Mouse (Mus musculus): ENCODE data around the gene Ndufs2. TPM values are rescaled to one million over a fixed set of nuclear protein-coding genes. Genes with fewer than 3 reads are reported as not detected.

The Ndufs2 gene
- polyA plus RNA-seq, 1 experiment from 2014 or later: 219 TPM

DNA sequence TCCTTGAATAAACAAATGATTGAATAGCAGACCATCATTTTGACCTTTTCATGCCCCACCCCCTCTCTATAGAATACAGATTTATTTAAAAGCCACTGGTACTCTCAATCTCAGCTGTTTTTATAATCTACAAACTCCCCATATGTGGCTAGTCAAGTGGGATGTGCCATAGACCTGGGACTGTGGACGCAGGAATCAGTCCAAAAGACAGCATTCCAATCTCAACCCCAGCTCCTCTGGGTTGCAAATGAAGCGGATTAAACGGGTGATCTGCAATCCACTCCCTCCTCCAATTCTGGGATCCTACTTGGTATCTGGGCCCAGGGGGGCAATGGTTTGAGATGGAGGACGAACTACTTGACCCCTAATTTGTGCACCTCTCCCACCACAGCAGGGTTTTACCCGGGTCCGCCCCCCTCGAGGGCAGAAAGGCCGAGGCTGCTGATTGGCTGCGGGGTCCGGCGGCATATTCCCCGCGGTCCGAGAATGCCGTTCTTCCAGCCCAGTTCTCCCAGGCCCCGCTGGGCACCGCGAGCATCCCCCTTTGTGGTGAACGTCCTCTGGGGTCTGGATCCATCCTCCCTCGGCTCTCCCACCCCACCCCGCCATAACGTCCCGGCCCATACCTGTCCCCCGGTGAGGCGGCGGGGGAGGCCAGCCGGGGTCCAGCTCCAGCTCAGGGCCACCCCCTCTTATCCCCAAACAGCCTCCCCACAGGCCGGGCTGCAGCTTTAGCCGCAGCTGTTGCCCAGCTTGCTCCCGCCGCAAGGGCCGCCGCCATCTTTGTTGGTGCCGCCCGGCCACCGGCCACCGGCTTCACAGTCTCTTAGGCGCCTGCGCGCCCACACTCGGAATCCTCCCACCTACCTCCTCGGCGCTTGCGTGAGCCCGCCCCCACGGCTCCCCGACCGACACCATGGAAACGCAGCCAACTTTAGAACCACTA is 36.2 kb upstream of the Ndufs2 start, which contains the start of gene Usp21:
Usp21 (minus strand) TSS at position 856 of the 946 bp plus-strand sequence.
- Histone ChIP-seq H3K27me3 (ENCODE audit: control insufficient read depth, insufficient read depth, low read length) (no peaks in the 10 kb centered on the region), H3K4me2 (replicated peaks; ENCODE audit: low read depth, low read length) (peak within 1 kb of the TSS; percentile 56), H3K36me3 (ENCODE audit: control insufficient read depth, insufficient read depth, low read length) (peaks cover 47% of the 10 kb centered on the region), H3K27ac (ENCODE audit: low read length) (peak within 1 kb of the TSS; percentile 94), H3K9ac (replicated peaks; ENCODE audit: low read depth, low read length) (peak within 1 kb of the TSS; percentile 94), H3K4me1 (ENCODE audit: control insufficient read depth, insufficient read depth, low read length) (peaks cover 13% of the 10 kb centered on the region), H3K9me3 (ENCODE audit: control insufficient read depth, low read depth, low read length) (no peaks in the 10 kb centered on the region), H3K4me3 (ENCODE audit: low read depth, low read length) (peak within 1 kb of the TSS; percentile 90)
- ATAC-seq (ENCODE audit: insufficient number of reproducible peaks, insufficient read depth, low FRiP score, low read depth): peak; percentile 94
- 1% methylated on average over 47 of the region's 49 CpGs for WGBS

DNA sequence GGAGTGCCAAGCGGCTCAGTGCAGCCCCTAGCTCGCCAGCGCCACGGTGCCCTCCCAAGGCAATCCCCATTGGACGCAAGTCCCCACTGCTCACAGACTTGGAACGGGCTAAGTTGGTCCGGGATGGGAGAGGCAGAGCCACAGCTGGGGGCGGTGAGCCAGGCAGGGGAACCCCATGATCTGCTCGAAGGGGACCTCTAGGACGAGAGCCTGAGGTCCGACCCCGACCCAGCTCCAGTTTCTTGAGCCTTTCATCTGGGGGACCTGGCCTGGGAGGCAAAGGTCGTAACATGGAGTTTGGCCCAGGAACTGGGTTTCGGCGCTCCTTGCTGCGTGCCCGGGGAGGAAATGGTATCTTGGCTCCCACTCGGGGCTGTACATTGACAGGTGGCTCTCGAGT is 35.3 kb upstream of the Ndufs2 start:
- ATAC-seq (ENCODE audit: insufficient number of reproducible peaks, insufficient read depth, low FRiP score, low read depth): no peak
- H3K9me3 ChIP-seq (ENCODE audit: control insufficient read depth, low read depth, low read length): no peaks in the 10 kb centered on the region
- peaks cover 17% of the 10 kb centered on the region for H3K4me1 ChIP-seq (ENCODE audit: control insufficient read depth, insufficient read depth, low read length)
- no peak overlapping the region; the same call in 1 of the 2 replicates for H3K9ac ChIP-seq (replicated peaks; ENCODE audit: low read depth, low read length)
- H3K27me3 ChIP-seq (ENCODE audit: control insufficient read depth, insufficient read depth, low read length): no peaks in the 10 kb centered on the region
- peaks cover 51% of the 10 kb centered on the region for H3K36me3 ChIP-seq (ENCODE audit: control insufficient read depth, insufficient read depth, low read length)
- H3K4me3 ChIP-seq (ENCODE audit: low read depth, low read length): 0 out of 2 replicates have a peak overlapping the region, but pooled peaks have one; percentile 90
- no peak overlapping the region for H3K27ac ChIP-seq (ENCODE audit: low read length)
- peak overlapping the region; percentile 56 for H3K4me2 ChIP-seq (replicated peaks; ENCODE audit: low read depth, low read length)
- 94% methylated on average over 19 of the region's 19 CpGs for WGBS

DNA sequence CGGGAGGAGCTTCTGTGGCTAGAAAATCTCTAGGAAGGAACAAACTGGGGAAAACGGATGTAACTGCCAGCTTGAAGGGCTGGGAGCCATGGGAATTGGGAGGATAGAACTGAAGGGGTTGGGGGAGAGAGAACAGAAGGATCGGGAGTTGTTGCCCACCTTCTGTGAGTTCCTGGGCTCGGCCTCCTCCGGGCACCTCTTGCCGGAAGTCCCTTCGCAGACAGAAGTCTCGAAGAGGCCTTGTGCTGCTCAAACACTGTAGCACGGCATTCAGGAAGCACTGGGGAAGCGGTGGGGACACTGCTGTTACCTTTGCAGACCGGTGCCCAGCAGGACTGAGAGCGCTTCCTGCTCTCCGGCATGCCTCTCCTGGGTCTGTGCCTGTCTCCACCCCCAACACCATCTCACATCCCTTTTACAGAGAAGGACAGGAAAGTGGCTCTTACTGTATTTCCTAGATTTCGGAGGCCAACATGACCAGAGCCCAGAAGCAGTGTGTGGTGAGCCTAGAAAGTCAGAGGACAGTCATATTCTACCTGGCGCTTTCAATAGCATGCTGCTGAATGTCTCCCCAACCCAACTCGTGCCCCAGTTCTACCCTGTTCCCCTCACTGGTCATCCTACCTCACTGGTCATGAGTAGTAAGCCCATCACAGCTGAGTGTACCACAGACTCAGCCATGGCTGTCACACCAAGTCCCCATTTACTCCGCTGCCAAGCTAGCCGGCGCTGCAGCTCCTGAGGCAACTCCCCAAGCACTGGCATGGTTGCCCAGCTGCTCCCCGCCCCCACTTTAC is 34.1 kb upstream of the Ndufs2 start:
- 81% methylated on average over 20 of the region's 20 CpGs for WGBS
- Histone ChIP-seq H3K27ac (ENCODE audit: low read length) (no peak overlapping the region), H3K9ac (replicated peaks; ENCODE audit: low read depth, low read length) (peak overlapping the region; percentile 18; the same call in 1 of the 2 replicates), H3K9me3 (ENCODE audit: control insufficient read depth, low read depth, low read length) (no peaks in the 10 kb centered on the region), H3K4me3 (ENCODE audit: low read depth, low read length) (no peak overlapping the region), H3K4me1 (ENCODE audit: control insufficient read depth, insufficient read depth, low read length) (peaks cover 18% of the 10 kb centered on the region), H3K4me2 (replicated peaks; ENCODE audit: low read depth, low read length) (0 out of 2 replicates have a peak overlapping the region, but pooled peaks have one; percentile 10), H3K36me3 (ENCODE audit: control insufficient read depth, insufficient read depth, low read length) (peaks cover 51% of the 10 kb centered on the region), H3K27me3 (ENCODE audit: control insufficient read depth, insufficient read depth, low read length) (no peaks in the 10 kb centered on the region)
- no peak for ATAC-seq (ENCODE audit: insufficient number of reproducible peaks, insufficient read depth, low FRiP score, low read depth)

- H3K4me1 ChIP-seq (ENCODE audit: control insufficient read depth, insufficient read depth, low read length): peaks cover 26% of the 10 kb centered on the region
- H3K4me2 ChIP-seq (replicated peaks; ENCODE audit: low read depth, low read length): 0 out of 2 replicates have a peak overlapping the region, but pooled peaks have one; percentile 10
- ATAC-seq (ENCODE audit: insufficient number of reproducible peaks, insufficient read depth, low FRiP score, low read depth): no peak
- no peak overlapping the region for H3K4me3 ChIP-seq (ENCODE audit: low read depth, low read length)
- H3K27ac ChIP-seq (ENCODE audit: low read length): no peak overlapping the region
- 91% methylated on average over 15 of the region's 15 CpGs for WGBS
- no peaks in the 10 kb centered on the region for H3K27me3 ChIP-seq (ENCODE audit: control insufficient read depth, insufficient read depth, low read length)
- no peaks in the 10 kb centered on the region for H3K9me3 ChIP-seq (ENCODE audit: control insufficient read depth, low read depth, low read length)
- no peak overlapping the region for H3K9ac ChIP-seq (replicated peaks; ENCODE audit: low read depth, low read length)
- H3K36me3 ChIP-seq (ENCODE audit: control insufficient read depth, insufficient read depth, low read length): peaks cover 45% of the 10 kb centered on the region
Observed at GRCm38 (mm10) chr1:171284491-171284890, 33.3 kb upstream of the Ndufs2 start.

DNA sequence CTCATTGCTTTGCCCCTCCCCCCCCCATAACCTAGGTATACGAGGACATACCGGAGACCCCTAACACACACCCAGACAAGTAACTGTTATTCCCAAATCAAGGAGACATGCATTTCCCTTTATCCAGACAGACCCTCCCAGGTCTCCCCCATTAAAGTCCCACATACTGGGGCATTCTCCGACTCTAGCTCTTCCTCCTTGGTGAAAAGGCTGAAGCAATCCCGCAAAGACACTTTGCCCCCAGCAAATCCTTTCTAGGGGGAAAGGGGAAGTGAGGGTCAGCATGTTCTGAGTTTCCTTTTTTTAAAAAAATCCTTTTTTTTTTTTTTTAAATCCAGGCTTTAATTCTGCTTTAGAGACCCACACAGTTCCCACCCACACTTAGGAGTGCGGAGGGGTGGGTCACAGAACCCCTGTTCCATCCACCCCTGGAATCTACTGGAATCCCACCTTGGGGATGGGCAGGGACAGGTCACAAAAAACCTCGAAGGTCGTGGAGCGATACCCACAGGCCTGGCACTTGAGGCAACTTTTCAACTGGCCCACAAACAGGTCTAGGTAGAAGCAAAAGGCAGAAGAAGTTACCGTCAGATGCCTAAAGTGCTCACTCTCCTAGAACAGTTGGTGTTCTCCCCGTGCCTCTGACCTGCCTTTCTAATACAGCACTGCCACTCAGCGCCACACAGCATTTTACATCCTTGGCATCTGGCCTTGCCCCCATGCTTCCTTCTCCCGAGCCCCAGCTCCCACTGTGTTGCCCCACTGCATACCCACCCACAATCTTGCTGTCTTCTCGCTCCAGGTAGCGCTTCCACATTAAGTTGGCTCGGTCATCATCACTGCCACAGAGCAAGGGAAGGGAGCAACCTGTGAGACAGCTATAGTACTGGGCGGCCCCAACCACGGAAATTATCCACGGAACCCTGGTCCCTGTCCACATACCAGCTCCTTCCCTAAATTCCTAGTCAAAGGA is 32.3 kb upstream of the Ndufs2 start:
- Histone ChIP-seq H3K9ac (replicated peaks; ENCODE audit: low read depth, low read length) (no peak overlapping the region), H3K4me2 (replicated peaks; ENCODE audit: low read depth, low read length) (no peak overlapping the region), H3K27me3 (ENCODE audit: control insufficient read depth, insufficient read depth, low read length) (no peaks in the 10 kb centered on the region), H3K9me3 (ENCODE audit: control insufficient read depth, low read depth, low read length) (no peaks in the 10 kb centered on the region), H3K4me3 (ENCODE audit: low read depth, low read length) (no peak overlapping the region), H3K36me3 (ENCODE audit: control insufficient read depth, insufficient read depth, low read length) (peaks cover 38% of the 10 kb centered on the region), H3K4me1 (ENCODE audit: control insufficient read depth, insufficient read depth, low read length) (peaks cover 28% of the 10 kb centered on the region), H3K27ac (ENCODE audit: low read length) (no peak overlapping the region)
- ATAC-seq (ENCODE audit: insufficient number of reproducible peaks, insufficient read depth, low FRiP score, low read depth): no peak
- WGBS: 91% methylated on average over 18 of the region's 18 CpGs

- H3K27me3 ChIP-seq (ENCODE audit: control insufficient read depth, insufficient read depth, low read length): no peaks in the 10 kb centered on the region
- H3K9me3 ChIP-seq (ENCODE audit: control insufficient read depth, low read depth, low read length): no peaks in the 10 kb centered on the region
- H3K9ac ChIP-seq (replicated peaks; ENCODE audit: low read depth, low read length): no peak overlapping the region
- H3K4me3 ChIP-seq (ENCODE audit: low read depth, low read length): peak overlapping the region; percentile 45; the same call in 1 of the 2 replicates
- no peak overlapping the region for H3K27ac ChIP-seq (ENCODE audit: low read length)
- peaks cover 24% of the 10 kb centered on the region for H3K4me1 ChIP-seq (ENCODE audit: control insufficient read depth, insufficient read depth, low read length)
- 77% methylated on average over 18 of the region's 18 CpGs for WGBS
- H3K36me3 ChIP-seq (ENCODE audit: control insufficient read depth, insufficient read depth, low read length): peaks cover 48% of the 10 kb centered on the region
- no peak for ATAC-seq (ENCODE audit: insufficient number of reproducible peaks, insufficient read depth, low FRiP score, low read depth)
- peak overlapping the region; percentile 62; the same call in 1 of the 2 replicates for H3K4me2 ChIP-seq (replicated peaks; ENCODE audit: low read depth, low read length)
Observed at GRCm38 (mm10) chr1:171282086-171282805, 31.1 kb upstream of the Ndufs2 start.

- 2% methylated on average over 10 of the region's 10 CpGs for WGBS
- peak; percentile 21 for ATAC-seq (ENCODE audit: insufficient number of reproducible peaks, insufficient read depth, low FRiP score, low read depth)
- peaks cover 55% of the 10 kb centered on the region for H3K36me3 ChIP-seq (ENCODE audit: control insufficient read depth, insufficient read depth, low read length)
- H3K4me1 ChIP-seq (ENCODE audit: control insufficient read depth, insufficient read depth, low read length): peaks cover 21% of the 10 kb centered on the region
- peak overlapping the region; percentile 34; the same call in 1 of the 2 replicates for H3K9ac ChIP-seq (replicated peaks; ENCODE audit: low read depth, low read length)
- H3K27ac ChIP-seq (ENCODE audit: low read length): peak overlapping the region; percentile 76
- no peaks in the 10 kb centered on the region for H3K27me3 ChIP-seq (ENCODE audit: control insufficient read depth, insufficient read depth, low read length)
- peak overlapping the region; percentile 62 for H3K4me2 ChIP-seq (replicated peaks; ENCODE audit: low read depth, low read length)
- H3K4me3 ChIP-seq (ENCODE audit: low read depth, low read length): peak overlapping the region; percentile 45
- H3K9me3 ChIP-seq (ENCODE audit: control insufficient read depth, low read depth, low read length): no peaks in the 10 kb centered on the region
Observed at GRCm38 (mm10) chr1:171281528-171281923, 30.3 kb upstream of the Ndufs2 start.

All from stomach, embryonic 14.5 days (tissue).